Mouse (Mus musculus) T-helper 17 cell (primary cell): ENCODE measurements around the gene Muc20.

Experiments used
- in situ Hi-C, 2 experiments: fragments of 300-600 bp; cut with MboI, MseI; formaldehyde crosslinking; loops; 1 replicate in 1 of 2; 2 replicates in 1 of 2; pipeline ENCODE4 v1.15.1; 2025; ENCODE audit warnings: high pct_unique_total_duplicates in 2 of 2

Muc20 gene

GRCm38 (mm10) chr16:32803252-32803853 is 6.1 kb upstream of the Muc20 start:
- in situ Hi-C loops, result loop anchor here in 1 of 2 experiments (10.0 kb wide), 1 partner anchor 61 kb away; no protein-coding TSS in a partner anchor

- in situ Hi-C loops, result no loop called here
These were observed 384 bp downstream of the Muc20 start for GRCm38 (mm10) chr16:32796676-32797425.

GRCm38 (mm10) chr16:32795177-32795576 is 2.1 kb downstream of the Muc20 start:
- in situ Hi-C loops, result no loop called here

GRCm38 (mm10) chr16:32790056-32790455 is 7.2 kb downstream of the Muc20 start:
- in situ Hi-C loops, result no loop called here

GRCm38 (mm10) chr16:32784840-32785239 is 12.4 kb downstream of the Muc20 start:
- in situ Hi-C loops, result no loop called here

- in situ Hi-C loops, result no loop called here
These were observed 13.7 kb downstream of the Muc20 start for GRCm38 (mm10) chr16:32783324-32784062.

GRCm38 (mm10) chr16:32778956-32779355 is 18.3 kb downstream of the Muc20 start:
- in situ Hi-C loops, result no loop called here

GRCm38 (mm10) chr16:32776676-32777075 is 20.6 kb downstream of the Muc20 start:
- in situ Hi-C loops, result no loop called here

- in situ Hi-C loops, result loop anchor here in 1 of 2 experiments (5.0 kb wide), 1 partner anchor 60 kb away; no protein-coding TSS in a partner anchor
These were observed 30.3 kb downstream of the Muc20 start for GRCm38 (mm10) chr16:32766904-32767303.

GRCm38 (mm10) chr16:32764961-32765360 is 32.3 kb downstream of the Muc20 start:
- in situ Hi-C loops, result loop anchor here (5.0 kb wide), 1 partner anchor 58 kb away; no protein-coding TSS in a partner anchor

- in situ Hi-C loops, result loop anchor here in 1 of 2 experiments (5.0 kb wide), 1 partner anchor 57 kb away; no protein-coding TSS in a partner anchor
These were observed 32.7 kb downstream of the Muc20 start for GRCm38 (mm10) chr16:32764550-32764949.

GRCm38 (mm10) chr16:32750242-32751127 is 46.8 kb downstream of the Muc20 start:
- in situ Hi-C loops, result no loop called here

- in situ Hi-C loops, result no loop called here
These were observed 51.4 kb downstream of the Muc20 start for GRCm38 (mm10) chr16:32745852-32746251.

GRCm38 (mm10) chr16:32742712-32743111 is 54.5 kb downstream of the Muc20 start:
- in situ Hi-C loops, result no loop called here

- in situ Hi-C loops, result no loop called here
These were observed 55.9 kb downstream of the Muc20 start for GRCm38 (mm10) chr16:32741366-32741765.

- in situ Hi-C loops, result no loop called here
These were observed 57.1 kb downstream of the Muc20 start for GRCm38 (mm10) chr16:32740003-32740663.

GRCm38 (mm10) chr16:32736022-32736421 is 61.2 kb downstream of the Muc20 start:
- in situ Hi-C loops, result no loop called here

GRCm38 (mm10) chr16:32735586-32735985 is 61.6 kb downstream of the Muc20 start, which contains the start of gene Muc4:
Gene Muc4, plus strand, starts transcription at chr16:32735886.
- in situ Hi-C loops, result no loop called here

- in situ Hi-C loops, result no loop called here
These were observed 64.0 kb downstream of the Muc20 start for GRCm38 (mm10) chr16:32733213-32733612.

- in situ Hi-C loops, result no loop called here
These were observed 68.5 kb downstream of the Muc20 start for GRCm38 (mm10) chr16:32728730-32729129.
